Mouse (Mus musculus): ENCODE data around the gene Scml4.

Gene Scml4

GRCm38 (mm10) chr10:42860159-42860911 lies at the start of gene Scml4:
TSS of gene Scml4 (plus strand) at chr10:42860370.
- peak; percentile 44 to 71 for DNase-seq (ENCODE audit: low spot score in 2 of 2)

GRCm38 (mm10) chr10:42825923-42826322 lies 34.2 kb upstream of the Scml4 start:
- peak in 1 of 2 experiments; percentile 18 for DNase-seq (ENCODE audit: low spot score in 2 of 2)

- peak; percentile 22 to 64 for DNase-seq (ENCODE audit: low spot score in 2 of 2)
Measured at GRCm38 (mm10) chr10:42827155-42827554, 33.0 kb upstream of the Scml4 start.

- DNase-seq (ENCODE audit: low spot score in 2 of 2): no peak
Measured at GRCm38 (mm10) chr10:42830007-42830406, 30.2 kb upstream of the Scml4 start.

- DNase-seq (ENCODE audit: low spot score in 2 of 2): peak in 1 of 2 experiments; percentile 58
Measured at GRCm38 (mm10) chr10:42830409-42830808, 29.8 kb upstream of the Scml4 start.

- DNase-seq (ENCODE audit: low spot score in 2 of 2): peak in 1 of 2 experiments; percentile 39
Measured at GRCm38 (mm10) chr10:42832677-42833076, 27.5 kb upstream of the Scml4 start.

GRCm38 (mm10) chr10:42833871-42834727 lies 26.1 kb upstream of the Scml4 start:
- DNase-seq (ENCODE audit: low spot score in 2 of 2): peak in 1 of 2 experiments; percentile 49

GRCm38 (mm10) chr10:42838106-42838505 lies 22.1 kb upstream of the Scml4 start:
- no peak for DNase-seq (ENCODE audit: low spot score in 2 of 2)

- DNase-seq (ENCODE audit: low spot score in 2 of 2): no peak
Measured at GRCm38 (mm10) chr10:42838736-42839135, 21.4 kb upstream of the Scml4 start.

GRCm38 (mm10) chr10:42840036-42840435 lies 20.1 kb upstream of the Scml4 start:
- no peak for DNase-seq (ENCODE audit: low spot score in 2 of 2)

- peak in 1 of 2 experiments; percentile 71 for DNase-seq (ENCODE audit: low spot score in 2 of 2)
Measured at GRCm38 (mm10) chr10:42841531-42842195, 18.5 kb upstream of the Scml4 start.

GRCm38 (mm10) chr10:42842358-42842757 lies 17.8 kb upstream of the Scml4 start:
- peak; percentile 60 to 88 for DNase-seq (ENCODE audit: low spot score in 2 of 2)

- no peak for DNase-seq (ENCODE audit: low spot score in 2 of 2)
Measured at GRCm38 (mm10) chr10:42843416-42843815, 16.8 kb upstream of the Scml4 start.

- no peak for DNase-seq (ENCODE audit: low spot score in 2 of 2)
Measured at GRCm38 (mm10) chr10:42845480-42845879, 14.7 kb upstream of the Scml4 start.

- DNase-seq (ENCODE audit: low spot score in 2 of 2): no peak
Measured at GRCm38 (mm10) chr10:42848179-42849080, 11.7 kb upstream of the Scml4 start.

GRCm38 (mm10) chr10:42849081-42849400 lies 11.1 kb upstream of the Scml4 start:
- DNase-seq (ENCODE audit: low spot score in 2 of 2): no peak

GRCm38 (mm10) chr10:42854838-42855237 lies 5.3 kb upstream of the Scml4 start:
- no peak for DNase-seq (ENCODE audit: low spot score in 2 of 2)

GRCm38 (mm10) chr10:42855250-42855649 lies 4.9 kb upstream of the Scml4 start:
- no peak for DNase-seq (ENCODE audit: low spot score in 2 of 2)

- no peak for DNase-seq (ENCODE audit: low spot score in 2 of 2)
Measured at GRCm38 (mm10) chr10:42856574-42856973, 3.6 kb upstream of the Scml4 start.

GRCm38 (mm10) chr10:42857021-42857420 lies 3.1 kb upstream of the Scml4 start:
- DNase-seq (ENCODE audit: low spot score in 2 of 2): no peak

GRCm38 (mm10) chr10:42859781-42860158 lies 400 bp upstream of the Scml4 start:
- DNase-seq (ENCODE audit: low spot score in 2 of 2): no peak
